Mouse (Mus musculus): ENCODE results near the gene Nectin4. TPM values are rescaled to one million over a fixed set of nuclear protein-coding genes. Genes with fewer than 3 reads are reported as not detected.
A peak's percentile ranks its signal among the peaks of the same experiment; 100 is the strongest.

The Nectin4 gene
- total and polyA plus RNA-seq, 3 experiments: 0.30 to 2.7 (median 0.49) TPM

GRCm38 (mm10) chr1:171410947-171411484, 41.1 kb downstream of the Nectin4 start, which contains the start of gene Usf1:
Gene Usf1 (plus strand): TSS chr1:171411313.
- TF ChIP-seq MAZ (IDR thresholded peaks at IDR 0.05; ENCODE audit: low read depth, low read length): 0 out of 2 replicates have a peak, but pooled peaks have one; percentile 72
- no peak for TF ChIP-seq JUN (IDR thresholded peaks at IDR 0.05; ENCODE audit: insufficient read depth, low read depth, low read length)
- TF ChIP-seq E2F4 (IDR thresholded peaks at IDR 0.05; ENCODE audit: insufficient replicate concordance, low read depth, low read length): no peak
- TF ChIP-seq MAX (IDR thresholded peaks at IDR 0.05; ENCODE audit: low read length): peak; percentile 39; the same call in 1 of the 2 replicates
- no peak for TF ChIP-seq EP300 (IDR thresholded peaks at IDR 0.05; ENCODE audit: low read length)
- peak; percentile 58; the same call in 1 of the 2 replicates for TF ChIP-seq IRF4 (IDR thresholded peaks at IDR 0.05; ENCODE audit: low read depth, low read length)
- peak; percentile 81; the same call in 1 of the 2 replicates for TF ChIP-seq UBTF (IDR thresholded peaks at IDR 0.05; ENCODE audit: low read depth, low read length)
- TF ChIP-seq ELF1 (IDR thresholded peaks at IDR 0.05; ENCODE audit: low read depth, low read length): peak; percentile 96
- TF ChIP-seq GABPA (IDR thresholded peaks at IDR 0.05; ENCODE audit: insufficient replicate concordance, low read depth, low read length): peak; percentile 60; the same call in 1 of the 2 replicates
- TF ChIP-seq KAT2A (IDR thresholded peaks at IDR 0.05; ENCODE audit: insufficient replicate concordance, low read length): peak; percentile 95
- TF ChIP-seq NELFE (IDR thresholded peaks at IDR 0.05; ENCODE audit: low read depth, low read length): peak; percentile 51; the same call in 1 of the 2 replicates
- TF ChIP-seq CHD1 (IDR thresholded peaks at IDR 0.05; ENCODE audit: low read depth, low read length): no peak
- TF ChIP-seq RAD21 (IDR thresholded peaks at IDR 0.05; ENCODE audit: low read depth, low read length): no peak
- no peak for TF ChIP-seq JUND (conservative IDR thresholded peaks at IDR 0.05; ENCODE audit: low read depth, low read length)
- TF ChIP-seq TCF12 (IDR thresholded peaks at IDR 0.05; ENCODE audit: low read depth, low read length): peak; percentile 90
- TF ChIP-seq TBP (conservative IDR thresholded peaks at IDR 0.05; ENCODE audit: low read depth, low read length): peak; percentile 62; the same call in 1 of the 2 replicates
- TF ChIP-seq CHD2 (IDR thresholded peaks at IDR 0.05; ENCODE audit: low read length): no peak; the same call in 1 of the 2 replicates
- TF ChIP-seq POLR2AphosphoS2 (IDR thresholded peaks at IDR 0.05; ENCODE audit: low read depth, low read length): peak; percentile 96
- no peak for TF ChIP-seq ZKSCAN1 (IDR thresholded peaks at IDR 0.05; ENCODE audit: borderline replicate concordance, low read depth, low read length)
- TF ChIP-seq MYC (IDR thresholded peaks at IDR 0.05; ENCODE audit: low read depth, low read length): no peak; the same call in 1 of the 2 replicates
- TF ChIP-seq ZC3H11A (IDR thresholded peaks at IDR 0.05; ENCODE audit: low read depth, low read length): no peak
- TF ChIP-seq RCOR1 (conservative IDR thresholded peaks at IDR 0.05; ENCODE audit: low read depth, low read length): peak; percentile 97
- TF ChIP-seq NRF1 (IDR thresholded peaks at IDR 0.05; ENCODE audit: low read depth, low read length): peak; percentile 84
- peak; percentile 95 for TF ChIP-seq HCFC1 (IDR thresholded peaks at IDR 0.05; ENCODE audit: low read depth, low read length)
- peak; percentile 46; the same call in 1 of the 2 replicates for TF ChIP-seq MEF2A (IDR thresholded peaks at IDR 0.05; ENCODE audit: borderline replicate concordance, low read depth, low read length)
- peak; percentile 79 for TF ChIP-seq POLR2A (IDR thresholded peaks at IDR 0.05; ENCODE audit: low read depth, low read length)
- peak; percentile 67; the same call in 1 of the 2 replicates for TF ChIP-seq SIN3A (IDR thresholded peaks at IDR 0.05; ENCODE audit: low read length)
- TF ChIP-seq CTCF (conservative IDR thresholded peaks at IDR 0.05 in 1 of 2, IDR thresholded peaks at IDR 0.05 in 1 of 2; ENCODE audit: low read depth in 2 of 2, low read length in 2 of 2): no peak
- 0 out of 2 replicates have a peak, but pooled peaks have one; percentile 3 for TF ChIP-seq SMC3 (IDR thresholded peaks at IDR 0.05; ENCODE audit: low read depth, low read length)
- TF ChIP-seq ZMIZ1 (IDR thresholded peaks at IDR 0.05; ENCODE audit: low read depth, low read length): peak; percentile 86
- TF ChIP-seq BHLHE40 (IDR thresholded peaks at IDR 0.05; ENCODE audit: low read depth, low read length): no peak
- TF ChIP-seq USF2 (conservative IDR thresholded peaks at IDR 0.05; ENCODE audit: low read depth, low read length): no peak
- no peak for TF ChIP-seq MAFK (IDR thresholded peaks at IDR 0.05; ENCODE audit: insufficient replicate concordance, low read length)
- no peak for TF ChIP-seq PAX5 (IDR thresholded peaks at IDR 0.05; ENCODE audit: low read length)
- peak; percentile 65; the same call in 1 of the 2 replicates for TF ChIP-seq MXI1 (IDR thresholded peaks at IDR 0.05; ENCODE audit: low read depth, low read length)
- TF ChIP-seq ETS1 (conservative IDR thresholded peaks at IDR 0.05; ENCODE audit: low read depth, low read length): peak; percentile 24; the same call in 1 of the 2 replicates
- TF ChIP-seq USF1 (IDR thresholded peaks at IDR 0.05; ENCODE audit: low read depth, low read length): no peak
- peak; percentile 28; the same call in 1 of the 2 replicates for TF ChIP-seq ZNF384 (IDR thresholded peaks at IDR 0.05; ENCODE audit: low read depth, low read length)
- H3K9ac ChIP-seq (ENCODE audit: insufficient read depth, low read depth): peak within 1 kb of the TSS; percentile 94
- H3K4me3 ChIP-seq (replicated peaks in 1 of 3; ENCODE audit: low read depth in 2 of 3, low read length in 2 of 3, poor library complexity in 1 of 3): peak within 1 kb of the TSS; percentile 87 to 88 (median 88)
- H3K9me3 ChIP-seq (replicated peaks; ENCODE audit: low read length): no peaks in the 10 kb centered on the region
- peaks cover 38 to 63% of the 10 kb centered on the region in 2 experiments for H3K36me3 ChIP-seq (replicated peaks in 1 of 2; ENCODE audit: control insufficient read depth in 1 of 2, insufficient read depth in 1 of 2, low read length in 1 of 2)
- peak; percentile 96 for DNase-seq (ENCODE audit: extremely low read depth)
- H3K27ac ChIP-seq (ENCODE audit: insufficient read depth, low read depth): peak within 1 kb of the TSS; percentile 93
- peaks cover 33% of the 10 kb centered on the region for H3K79me2 ChIP-seq (replicated peaks; ENCODE audit: control insufficient read depth, extremely low read depth, insufficient read depth, poor library complexity, severe bottlenecking)
- H3K27me3 ChIP-seq (replicated peaks): no peaks in the 10 kb centered on the region
- no peak within 1 kb of the TSS for H3K4me2 ChIP-seq (ENCODE audit: insufficient read depth, low read depth, poor library complexity, severe bottlenecking)
- dilution Hi-C loops (cut with MboI; ENCODE audit: extremely low pct_ligation_motif_present, extremely low pct_unique_long_range_greater_than_20kb, low sequenced_read_pairs): no loop called here
- in situ Hi-C loops (cut with MboI; ENCODE audit: low pct_ligation_motif_present, low pct_unique_long_range_greater_than_20kb, low sequenced_read_pairs): no loop called here
- peaks cover 8 to 53% of the 10 kb centered on the region in 2 experiments; a peak in 3 of 4 replicates for H3K4me1 ChIP-seq (ENCODE audit: control insufficient read depth in 1 of 2, insufficient read depth in 2 of 2)
